In the genomic region with DNA sequence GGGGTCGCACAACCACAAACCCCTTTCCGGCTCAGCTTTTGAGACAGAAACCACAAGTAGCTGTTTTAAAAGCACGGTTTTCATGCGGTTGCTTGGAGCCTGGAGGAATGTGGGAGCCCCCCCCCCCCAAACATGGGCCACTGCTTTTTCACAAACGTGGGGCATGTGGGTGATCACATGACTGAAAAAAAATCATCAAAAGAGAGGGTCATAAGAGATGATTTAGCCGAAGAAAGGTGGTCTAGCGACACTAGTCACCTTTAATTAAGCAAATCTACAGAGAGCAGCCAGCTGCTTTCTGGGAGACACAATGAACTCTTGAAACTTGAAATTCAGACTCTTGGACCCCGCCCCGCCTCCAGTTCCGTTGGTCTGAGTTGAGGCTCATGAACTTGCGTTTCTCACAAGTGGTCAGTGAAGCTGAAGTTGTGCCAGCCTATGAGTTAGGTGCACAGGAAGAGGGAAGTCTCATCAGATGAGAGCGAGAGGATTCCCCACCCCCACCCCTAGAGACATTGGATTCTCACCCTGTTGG, we compare ENCODE assay signal across 8 mouse cellular contexts. TPM values are rescaled to one million over a fixed set of nuclear protein-coding genes. Genes with fewer than 3 reads are reported as not detected.
A peak's percentile ranks its signal among the peaks of the same experiment; 100 is the strongest.
DNase-seq lines count a peak whose midpoint lies in the region; ATAC-seq and TF ChIP-seq lines count a peak whose summit lies in the region.

No protein-coding gene starts in this region.

- no peak for TF ChIP-seq POLR2A in spleen, adult 2 months (IDR thresholded peaks at IDR 0.05; ENCODE audit: low read depth, low read length)

- no peaks in the 10 kb centered on the region for H3K27me3 ChIP-seq in spleen, adult 2 months (ENCODE audit: control insufficient read depth, insufficient read depth, low read length)
- no peaks in the 10 kb centered on the region for H3K27me3 ChIP-seq in limb, embryonic 11.5 days (ENCODE audit: control insufficient read depth, insufficient read depth, low read length)
- 0 out of 2 replicates have a peak, but pooled peaks cover 7% of the 10 kb centered on the region for H3K27me3 ChIP-seq in midbrain, embryonic 13.5 days

- peak overlapping the region; percentile 90; the same call in 1 of the 2 replicates for H3K9ac ChIP-seq in limb, embryonic 11.5 days (ENCODE audit: low read length)
- peak overlapping the region; percentile 72 for H3K9ac ChIP-seq in midbrain, embryonic 13.5 days (replicated peaks)

- peak overlapping the region; percentile 90 for H3K27ac ChIP-seq in spleen, adult 2 months (ENCODE audit: insufficient read depth, low read length)
- H3K27ac ChIP-seq in limb, embryonic 11.5 days (replicated peaks; ENCODE audit: low read depth, low read length): no peak overlapping the region; the same call in 1 of the 2 replicates
- no peak overlapping the region for H3K27ac ChIP-seq in midbrain, embryonic 13.5 days

- no peaks in the 10 kb centered on the region; the same call in none of the 2 replicates for H3K4me1 ChIP-seq in spleen, adult 2 months (ENCODE audit: control insufficient read depth, insufficient read depth, insufficient read length)
- peaks cover 13% of the 10 kb centered on the region for H3K4me1 ChIP-seq in limb, embryonic 11.5 days (ENCODE audit: control insufficient read depth, insufficient read depth, low read length)
- peaks cover 25% of the 10 kb centered on the region for H3K4me1 ChIP-seq in midbrain, embryonic 13.5 days (replicated peaks)

- no peak for TF ChIP-seq CTCF in spleen, adult 2 months (IDR thresholded peaks at IDR 0.05; ENCODE audit: extremely low read depth, insufficient read depth, insufficient read length, insufficient replicate concordance)

- peak overlapping the region; percentile 80; the same call in 1 of the 2 replicates for H3K4me3 ChIP-seq in spleen, adult 2 months (ENCODE audit: extremely low read depth, insufficient read depth, insufficient read length)
- peak overlapping the region; percentile 77 for H3K4me3 ChIP-seq in limb, embryonic 11.5 days (ENCODE audit: low read depth, low read length)
- peak overlapping the region; percentile 66 for H3K4me3 ChIP-seq in midbrain, embryonic 13.5 days (replicated peaks)

- H3K36me3 ChIP-seq in spleen, adult 2 months (ENCODE audit: control insufficient read depth, insufficient read depth, low read length): no peaks in the 10 kb centered on the region
- no peaks in the 10 kb centered on the region for H3K36me3 ChIP-seq in limb, embryonic 11.5 days (ENCODE audit: control insufficient read depth, insufficient read depth, low read length)
- H3K36me3 ChIP-seq in midbrain, embryonic 13.5 days: no peaks in the 10 kb centered on the region

- ATAC-seq in granulocyte monocyte progenitor cell, adult 5-6 weeks (replicated peaks; ENCODE audit: poor library complexity, severe bottlenecking): peak; percentile 9
- no peak for ATAC-seq in limb, embryonic 11.5 days (ENCODE audit: insufficient number of reproducible peaks, low FRiP score, low TSS enrichment, low read depth)
- ATAC-seq in midbrain, embryonic 13.5 days: no peak

- peak overlapping the region; percentile 96 for H3K4me2 ChIP-seq in limb, embryonic 11.5 days (ENCODE audit: low read depth, severe bottlenecking)
- peak overlapping the region; percentile 95 for H3K4me2 ChIP-seq in midbrain, embryonic 13.5 days (replicated peaks)

- H3K9me3 ChIP-seq in limb, embryonic 11.5 days (ENCODE audit: control insufficient read depth, low read length): no peaks in the 10 kb centered on the region
- no peaks in the 10 kb centered on the region for H3K9me3 ChIP-seq in midbrain, embryonic 13.5 days

- 3% methylated on average over 12 of the region's 12 CpGs for WGBS in spleen, adult 2 months
- 21% methylated on average over 12 of the region's 12 CpGs for WGBS in limb, embryonic 11.5 days
- 11% methylated on average over 12 of the region's 12 CpGs for WGBS in midbrain, embryonic 13.5 days

- peak in 1 of 2 experiments; percentile 8 for DNase-seq in spleen, adult 2 months (ENCODE audit: low read depth in 1 of 2, low spot score in 2 of 2)
- DNase-seq in spleen, adult 18-20 months: no peak
- peak; percentile 44 for DNase-seq in limb, embryonic 11.5 days (ENCODE audit: low spot score)
- no peak for DNase-seq in cerebellum, postnatal 25 days
- no peak for DNase-seq in urinary bladder, postnatal 10 days (ENCODE audit: low spot score)
- no peak for DNase-seq in adipocyte (ENCODE audit: low spot score)

RNA-seq across cellular contexts. Expression of a gene that starts 1.0 kb away (rescaled TPM):
- polyA plus RNA-seq in spleen, adult 2 months (2012; rRNA removed): 2.1 and 2.3 TPM in 2 replicates
- 71.4 and 91.9 TPM in 2 replicates for total RNA-seq in granulocyte monocyte progenitor cell, adult 5-6 weeks (2014; fragmentation: Nextera tagmentation)
- 143 and 157 TPM in 2 replicates for total RNA-seq in granulocyte monocyte progenitor cell, adult 5-6 weeks (2017)
- polyA plus RNA-seq in limb, embryonic 11.5 days (2014; fragmentation: Nextera tagmentation; extraction: Ambion mirVana): 15.0 and 15.3 TPM in 2 replicates
- polyA plus RNA-seq in midbrain, embryonic 13.5 days (2015; fragmentation: Nextera tagmentation; extraction: Ambion mirVana): 6.2 and 7.4 TPM in 2 replicates
